Mouse (Mus musculus) left cerebral cortex, adult 8-10 months (tissue): Measurements from ENCODE around the gene Eif6. TPM values are rescaled to one million over a fixed set of nuclear protein-coding genes. Genes with fewer than 3 reads are reported as not detected.

Source experiments
- DNase-seq, 2 experiments: peaks; one replicate each; pipeline ENCODE4 v3.0.0; 2022; ENCODE audit warnings: low spot score in 2 of 2
- total RNA-seq, 4 experiments: library from RNA; stranded (reverse); gene quantifications; 2 replicates each; pipeline ENCODE4 v1.2.4; 2022

Eif6 gene
- total RNA-seq, 4 experiments from 2014 or later = 78.6 to 93.2 (median 86.3) TPM

DNA sequence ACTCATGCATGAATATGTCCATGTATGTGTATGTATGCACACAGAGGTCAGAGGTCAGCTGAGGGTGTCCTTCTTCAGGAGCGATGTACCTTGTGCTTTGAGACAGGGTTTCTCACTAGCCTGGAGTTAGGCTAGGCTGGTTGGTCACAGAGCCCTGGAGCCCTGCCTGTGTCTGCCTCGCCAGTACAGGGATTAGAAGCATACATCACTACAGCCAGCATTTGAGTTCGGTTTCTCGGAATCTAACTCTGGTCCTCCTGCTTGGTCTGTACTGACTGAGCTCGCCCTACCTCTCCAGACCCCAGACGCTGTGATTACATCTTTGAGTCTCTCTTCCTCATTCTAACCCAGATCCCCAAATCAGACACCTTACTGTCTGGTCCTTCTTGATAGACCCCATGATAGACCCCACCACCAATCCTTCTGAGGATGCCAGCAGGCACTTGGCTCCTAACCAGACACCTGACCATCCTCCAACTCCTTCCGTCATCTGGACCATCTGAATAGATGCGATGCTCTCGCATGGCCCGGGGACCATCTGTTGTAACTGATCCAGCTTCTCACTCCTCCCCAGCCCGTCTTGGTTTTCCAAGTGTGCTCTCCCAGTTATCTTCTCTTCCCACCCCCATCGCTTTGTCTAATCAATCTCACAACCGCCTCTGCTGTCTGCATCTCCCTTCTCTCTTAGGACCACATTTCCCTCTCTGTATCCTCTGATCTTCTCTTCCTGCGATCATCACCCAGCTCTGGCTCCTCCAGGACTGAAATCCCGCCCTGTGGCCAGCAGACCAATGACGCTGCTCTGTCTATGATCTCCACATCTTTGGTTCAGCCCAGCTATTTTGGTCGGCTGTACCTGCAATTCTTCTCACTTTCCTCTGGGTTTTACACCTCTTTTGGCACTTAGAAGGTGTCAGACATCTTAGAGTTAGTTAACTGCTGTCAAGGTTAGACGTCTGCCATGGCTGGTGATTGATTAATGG lies 38.5 kb downstream of the Eif6 start:
- DNase-seq = no peak

DNA sequence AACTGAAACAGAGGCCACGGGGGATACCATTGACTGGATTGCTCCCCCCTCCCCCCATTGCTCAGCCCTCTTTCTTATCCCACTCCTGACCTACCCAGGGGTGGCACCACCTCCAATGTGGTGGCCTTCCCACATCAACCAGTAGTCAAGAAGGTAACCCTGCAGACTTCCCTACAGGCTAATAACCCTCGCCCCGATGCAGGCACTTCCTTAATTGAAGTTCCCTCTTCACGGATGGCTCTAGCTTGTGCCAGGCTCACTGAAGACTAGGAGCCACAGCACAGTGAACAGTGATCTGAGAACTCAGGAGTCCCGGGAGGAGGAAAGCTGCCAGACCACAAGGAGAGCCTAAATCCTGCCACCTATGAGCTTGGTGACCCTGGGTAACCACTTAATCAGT lies 39.8 kb downstream of the Eif6 start:
- DNase-seq = no peak

DNA sequence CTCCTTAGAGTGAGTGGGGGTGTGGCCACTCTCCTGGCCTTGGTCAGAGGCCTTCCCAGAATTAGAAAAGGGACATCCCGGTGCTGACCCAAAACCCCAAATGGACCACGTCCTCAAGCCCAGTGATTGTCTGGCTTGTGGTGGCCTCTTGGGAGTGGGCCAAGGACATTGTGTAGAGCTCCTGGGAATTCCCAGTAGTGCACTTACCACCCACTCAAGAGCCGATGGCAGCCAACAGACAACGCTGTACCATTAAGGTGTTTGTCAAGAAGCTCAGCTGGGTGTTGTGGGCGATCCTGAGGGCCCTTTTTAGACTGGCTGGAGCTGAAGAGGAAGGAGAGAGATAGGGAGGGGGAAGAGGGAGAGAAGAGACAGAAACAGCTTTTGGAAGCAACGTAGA lies 42.2 kb downstream of the Eif6 start:
- DNase-seq = peak in 1 of 2 experiments; percentile 70

DNA sequence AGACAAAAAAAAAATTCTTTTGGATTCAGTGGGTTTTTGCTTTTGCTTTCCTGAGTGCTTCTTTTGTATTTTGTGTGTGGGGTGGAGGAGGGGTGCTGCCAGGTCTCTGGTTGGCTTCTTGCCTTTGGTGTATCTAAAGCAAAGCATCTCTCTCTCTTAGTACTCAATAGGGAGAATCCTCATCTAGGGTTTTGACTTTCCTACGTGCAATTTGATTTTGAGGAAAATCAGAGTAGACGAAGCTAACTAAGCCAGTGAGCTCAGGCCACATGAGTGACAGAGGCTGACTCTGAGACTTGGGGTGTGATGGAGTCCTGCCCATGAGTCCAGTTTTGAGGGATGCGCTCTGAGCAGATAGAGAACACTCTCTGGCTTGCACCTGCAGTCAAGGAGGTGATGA lies 47.2 kb downstream of the Eif6 start:
- DNase-seq = no peak

DNA sequence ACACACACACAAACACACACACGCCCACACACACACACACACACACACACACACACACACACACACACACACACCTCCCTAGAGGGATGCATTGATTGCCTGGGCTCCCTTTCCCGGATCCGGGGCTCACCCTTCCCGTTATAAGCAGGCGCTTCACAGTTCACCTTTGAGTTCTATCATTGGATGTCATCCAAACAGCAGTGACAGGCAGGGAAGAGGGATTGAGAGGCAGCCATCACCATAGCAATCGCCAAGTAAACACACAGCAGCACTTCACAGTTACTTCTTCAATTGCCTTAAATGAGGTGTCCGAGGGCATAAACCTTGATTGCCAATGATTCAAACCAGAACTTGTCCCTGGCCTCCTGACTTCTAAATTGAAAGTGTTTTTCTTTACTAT lies 47.7 kb downstream of the Eif6 start:
- no peak for DNase-seq

DNA sequence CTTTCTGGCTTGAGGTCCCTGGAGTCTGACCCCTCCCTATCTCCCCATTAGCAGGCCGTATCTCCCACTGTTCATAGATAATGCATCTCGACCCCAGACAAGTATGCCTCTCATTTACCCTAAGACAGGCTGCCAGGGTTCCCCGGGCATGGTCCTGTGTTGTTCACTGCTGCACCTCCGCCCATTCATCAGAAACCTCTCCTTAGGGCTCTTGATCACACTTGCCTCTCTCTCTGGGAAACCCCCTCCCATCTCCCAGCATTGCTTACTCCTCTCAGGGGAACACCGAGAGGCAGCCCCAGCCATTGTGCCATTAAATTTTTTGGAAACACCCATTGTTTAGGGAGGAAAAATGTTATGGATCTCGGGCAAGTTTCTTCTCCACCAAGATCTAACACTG lies 48.7 kb downstream of the Eif6 start:
- no peak for DNase-seq

DNA sequence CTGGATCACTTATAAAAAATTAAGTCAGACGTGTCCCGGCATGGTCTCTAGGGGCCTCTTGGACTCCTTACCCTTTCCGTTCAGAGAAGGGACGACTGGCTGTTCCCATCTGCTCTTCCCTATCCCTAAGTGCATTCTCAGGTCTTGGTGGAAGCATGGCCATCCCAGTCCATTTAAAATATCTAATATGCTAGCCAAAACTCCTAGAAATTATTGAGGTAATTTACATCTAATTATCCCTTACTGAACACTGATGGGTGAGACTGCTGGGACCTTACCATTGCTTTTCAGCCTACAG lies 49.1 kb downstream of the Eif6 start:
- DNase-seq = no peak

DNA sequence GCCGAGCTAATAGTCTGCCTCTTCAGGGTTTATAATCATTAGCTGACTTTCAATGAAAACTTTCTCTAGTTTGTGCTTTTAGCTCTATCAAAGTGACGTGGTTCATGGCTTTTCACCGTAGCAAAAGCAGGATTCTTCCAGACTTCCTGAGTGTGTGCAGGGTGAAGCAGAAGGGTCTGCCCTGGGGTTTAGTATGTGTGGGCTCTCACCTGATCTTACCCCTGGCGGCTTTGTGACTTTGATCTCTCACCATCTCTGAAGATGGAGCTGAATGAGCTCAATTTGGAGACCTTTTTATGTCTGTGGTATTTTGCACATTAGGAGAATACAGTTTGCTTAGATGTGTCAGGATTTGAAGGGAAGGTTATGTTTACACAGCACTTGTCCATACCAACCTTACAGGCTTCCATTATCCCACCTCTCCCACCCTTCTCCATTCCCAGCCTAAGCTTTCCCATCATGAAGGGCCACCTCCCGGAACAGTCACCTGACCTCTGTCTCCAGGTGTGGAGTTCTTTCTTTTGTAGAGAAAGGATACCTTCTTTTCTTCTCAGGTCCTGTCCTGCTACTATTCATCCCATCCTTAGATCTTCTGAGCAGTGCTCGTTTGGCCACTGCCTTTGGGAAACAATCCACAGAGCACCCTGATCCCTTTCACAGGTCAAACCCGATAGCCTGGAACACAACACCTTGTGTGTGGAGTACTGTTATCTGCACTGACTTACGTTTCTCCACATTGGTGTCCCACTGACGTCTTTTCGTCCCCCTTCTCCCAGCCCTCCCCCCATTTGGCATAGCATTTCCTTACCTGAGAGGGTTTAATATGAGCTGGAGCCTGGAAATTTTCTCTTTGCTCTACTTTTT lies 49.7 kb downstream of the Eif6 start:
- no peak for DNase-seq

DNA sequence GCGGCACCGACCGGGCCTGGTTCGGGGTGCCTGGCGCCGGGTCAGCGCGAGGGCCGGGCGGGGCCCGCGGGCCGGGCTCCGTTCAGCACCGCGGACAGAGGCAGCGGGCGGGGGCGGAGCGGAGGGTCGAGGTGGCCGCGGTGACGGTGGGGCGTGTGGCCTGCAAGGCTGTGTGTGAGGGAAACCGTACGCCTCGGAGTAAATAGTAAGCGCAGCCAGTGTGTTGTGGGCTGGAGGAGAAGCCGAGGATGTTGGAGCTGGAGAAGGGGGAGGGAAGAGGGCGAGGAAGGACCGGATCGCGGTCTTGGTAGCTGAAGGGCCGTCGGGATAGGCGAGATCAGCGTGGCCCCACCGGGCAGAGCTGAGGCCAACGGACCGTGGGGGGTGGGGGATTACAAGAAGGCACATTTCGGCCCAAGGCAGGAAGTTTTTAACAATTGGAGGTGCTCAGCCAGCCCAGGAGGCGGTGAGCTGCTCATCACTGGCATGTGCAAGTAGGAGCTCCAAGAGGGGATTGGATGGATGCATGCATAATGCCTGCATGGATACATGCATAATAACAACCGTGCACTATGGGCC lies 51.0 kb downstream of the Eif6 start:
- peak; percentile 30 to 38 for DNase-seq

DNA sequence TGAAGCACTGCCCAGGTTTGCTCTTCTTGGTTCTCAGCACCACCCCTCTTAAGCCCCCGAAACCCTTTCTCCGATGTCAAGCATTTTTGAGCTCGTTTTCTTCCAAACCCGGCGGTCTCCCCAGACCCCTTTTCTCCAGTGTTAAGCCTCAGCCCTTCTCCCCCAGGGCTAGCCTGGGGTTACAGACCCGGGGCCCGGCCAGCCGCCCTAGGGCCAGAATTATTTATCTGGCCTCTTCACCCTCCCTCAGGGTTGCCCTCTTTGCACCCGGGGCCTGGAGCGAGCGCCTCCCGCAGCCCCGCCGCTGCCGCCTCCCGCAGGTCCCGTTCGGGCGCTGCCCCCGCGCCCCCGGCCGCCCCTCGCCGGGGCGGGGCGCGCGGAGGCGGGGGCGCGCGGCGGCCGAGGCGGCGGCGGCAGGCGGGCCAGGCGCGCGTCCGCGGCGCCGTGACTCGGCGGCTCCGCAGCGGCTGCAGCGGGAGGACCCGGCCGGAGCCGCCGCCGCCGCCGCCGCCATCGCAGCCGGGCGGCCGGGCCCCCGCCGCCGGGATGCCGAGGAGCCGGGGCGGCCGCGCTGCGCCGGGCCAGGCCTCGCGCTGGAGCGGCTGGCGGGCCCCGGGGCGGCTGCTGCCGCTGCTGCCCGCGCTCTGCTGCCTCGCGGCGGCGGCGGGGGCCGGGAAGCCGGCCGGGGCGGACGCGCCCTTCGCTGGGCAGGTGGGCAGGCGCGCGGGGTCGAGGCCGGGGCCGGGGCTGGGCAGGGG lies 51.6 kb downstream of the Eif6 start, which contains the start of gene Mmp24:
Gene Mmp24 (plus strand): TSS at position 416 of the 758 bp plus-strand sequence.
- no peak for DNase-seq

DNA sequence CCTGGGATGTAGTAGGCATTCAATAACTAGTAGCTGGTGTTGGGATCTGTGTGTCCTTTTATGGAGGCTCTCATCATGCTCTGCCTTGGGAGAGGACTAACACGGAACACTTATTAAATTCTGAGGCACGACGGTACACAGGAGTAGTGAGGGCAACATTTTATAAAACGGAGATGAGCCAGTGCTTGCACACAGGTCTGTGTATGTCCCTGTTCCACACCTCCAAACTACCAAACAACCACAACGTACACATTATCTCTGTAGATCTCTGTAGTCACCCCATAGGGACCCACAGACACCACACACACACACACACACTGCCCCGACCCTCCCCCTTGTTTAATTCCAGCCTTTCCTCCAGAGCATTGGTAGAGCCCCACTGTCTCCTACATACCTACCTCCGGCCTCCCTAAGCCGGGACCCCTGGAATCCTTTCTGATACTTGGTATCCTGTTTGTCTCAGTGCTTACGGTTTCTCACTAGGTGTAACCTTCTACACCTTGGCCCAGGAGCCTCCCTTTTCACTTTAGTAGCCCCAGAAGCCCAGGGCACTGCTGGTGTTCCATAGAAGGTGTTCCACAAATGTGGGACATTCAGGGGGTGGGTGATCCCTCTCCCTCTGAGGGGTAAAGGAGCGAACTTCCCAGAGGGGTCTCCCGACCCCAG lies 52.3 kb downstream of the Eif6 start:
- no peak for DNase-seq

DNA sequence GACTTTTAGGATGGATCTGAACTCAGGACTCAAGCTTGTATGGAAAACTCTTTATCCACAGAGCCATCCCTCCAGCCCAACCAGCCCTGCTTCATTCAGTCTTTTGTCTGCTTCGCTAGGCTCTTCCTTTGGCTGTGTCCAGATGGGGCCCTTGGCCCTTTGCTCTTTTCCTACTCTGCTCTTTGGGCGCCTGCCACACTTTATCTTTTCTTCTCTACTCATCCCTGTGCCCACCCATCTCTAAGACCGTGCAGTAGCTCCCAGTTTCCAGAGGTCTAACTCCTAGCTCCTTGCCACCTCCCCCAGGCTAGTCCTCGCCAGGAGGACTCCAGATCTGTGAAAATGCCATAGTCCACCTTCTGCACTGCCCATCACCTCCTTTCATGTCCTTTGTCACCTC lies 53.1 kb downstream of the Eif6 start:
- no peak for DNase-seq

Other genes with a start within 250 kb of the Eif6 start
- 10 to 100 TPM; 14.6 to 15.7 (median 15.0) TPM for gene Gss, start 234.1 kb downstream of the Eif6 start, total RNA-seq
- 10 to 100 TPM in 1 of 4 experiments, 1 to 10 TPM in 3; 3.7 to 13.0 (median 7.2) TPM for gene Myh7b, start 215.7 kb downstream of the Eif6 start, total RNA-seq
- gene Trpc4ap, start 134.5 kb downstream of the Eif6 start, total RNA-seq = 100 to 1,000 TPM; 148 to 150 (median 149) TPM
- gene Edem2, start 97.5 kb downstream of the Eif6 start, total RNA-seq = 10 to 100 TPM; 21.9 to 23.9 (median 23.3) TPM
- not detected for gene Gm17581, start 91.1 kb downstream of the Eif6 start, total RNA-seq
- gene Procr, start 75.8 kb downstream of the Eif6 start, total RNA-seq = 1 to 10 TPM in 3 of 4 experiments, under 1 TPM in 1; 0.76 to 2.5 (median 1.9) TPM
- gene Mmp24, start 51.6 kb downstream of the Eif6 start, total RNA-seq = 10 to 100 TPM; 29.2 to 30.8 (median 29.9) TPM
- 10 to 100 TPM; 56.9 to 63.1 (median 60.3) TPM for gene BC029722, start 7.5 kb downstream of the Eif6 start, total RNA-seq
- not detected for gene Fam83c, start 7.9 kb upstream of the Eif6 start, total RNA-seq
- 10 to 100 TPM; 82.6 to 97.0 (median 87.0) TPM for gene Uqcc1, start 103.4 kb upstream of the Eif6 start, total RNA-seq
- not detected for gene Gm15557, start 113.8 kb upstream of the Eif6 start, total RNA-seq
- under 1 TPM; 0.20 to 0.37 (median 0.24) TPM for gene Gdf5, start 118.4 kb upstream of the Eif6 start, total RNA-seq
- gene Cep250, start 129.5 kb upstream of the Eif6 start, total RNA-seq = 10 to 100 TPM; 19.3 to 23.7 (median 19.8) TPM
- gene 6430550D23Rik, start 181.1 kb upstream of the Eif6 start, total RNA-seq = 1 to 10 TPM; 1.5 to 2.4 (median 1.8) TPM
- gene Ergic3, start 181.1 kb upstream of the Eif6 start, total RNA-seq = 100 to 1,000 TPM; 207 to 236 (median 220) TPM
- not detected for gene Fer1l4, start 226.0 kb upstream of the Eif6 start, total RNA-seq
- gene Spag4, start 238.2 kb upstream of the Eif6 start, total RNA-seq = 1 to 10 TPM; 2.9 to 4.0 (median 3.7) TPM